Mouse (Mus musculus) liver, adult (tissue): ENCODE measurements at regions not wholly inside any gene's neighbourhood (a gene's known extent, or its start where the extent isn't known, plus 50 kb on each side); places are given as distances from the start of the nearest gene placed in this dataset.

Source experiments
- GATA4 ChIP-seq: IDR thresholded peaks from 2 replicates; pipeline ENCODE4 v1.6.1; 2014; ENCODE audit warnings: mild to moderate bottlenecking, low read length; ENCODE audit not compliant: insufficient replicate concordance

DNA sequence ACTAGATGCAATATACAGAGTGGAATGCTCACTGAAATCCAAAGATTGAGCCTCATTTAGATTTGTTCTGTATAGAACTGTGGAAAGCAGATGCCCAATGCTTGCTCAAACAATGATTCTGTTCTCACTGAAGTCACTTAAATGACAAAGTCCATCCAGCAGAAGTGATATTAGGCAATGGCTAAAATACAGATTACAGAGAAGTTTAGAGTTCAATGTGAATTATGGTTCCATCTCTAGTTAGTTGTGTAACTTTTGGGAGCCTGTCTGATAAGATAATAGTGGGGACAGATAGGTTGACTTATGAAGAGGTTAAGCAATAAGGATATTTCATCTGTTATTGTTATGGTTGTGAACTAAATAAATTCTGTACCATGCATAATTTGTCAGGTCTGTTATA, 165.5 kb downstream of the Slco6d1 start:
- TF ChIP-seq GATA4 = peak; percentile 39; the same call in 1 of the 2 replicates
